Mouse (Mus musculus) lung, embryonic 14.5 days (tissue): ENCODE measurements around the gene Rsph14. TPM values are rescaled to one million over a fixed set of nuclear protein-coding genes. Genes with fewer than 3 reads are reported as not detected.

Source experiments
- ATAC-seq: fragments of 200-750 bp; cut with Nextera tagmentation; 2 replicates; pipeline ENCODE4 v1.8.0; 2017; ENCODE audit warnings: mild to moderate bottlenecking, moderate TSS enrichment, moderate library complexity; ENCODE audit not compliant: insufficient read depth
- DNase-seq: peaks from one replicate; pipeline ENCODE4 v3.0.0-alpha.2; 2015
- H3K27ac ChIP-seq: fragments of 300-500 bp; sonication (generic); 2 replicates; pipeline ENCODE4 v1.5.1; 2014; ENCODE audit warnings: low read depth, mild to moderate bottlenecking, moderate library complexity
- H3K27me3 ChIP-seq: fragments of 300-500 bp; sonication (generic); 2 replicates; pipeline ENCODE4 v1.6.1; 2014; ENCODE audit warnings: low read length, control low read depth; ENCODE audit not compliant: insufficient read depth
- H3K36me3 ChIP-seq: fragments of 300-500 bp; sonication (generic); 2 replicates; pipeline ENCODE4 v1.6.1; 2014; ENCODE audit warnings: control low read depth; ENCODE audit not compliant: insufficient read depth
- H3K4me1 ChIP-seq: fragments of 300-500 bp; sonication (generic); 2 replicates; pipeline ENCODE4 v1.6.1; 2014; ENCODE audit warnings: antibody characterized with exemption, control low read depth; ENCODE audit not compliant: insufficient read depth
- H3K4me2 ChIP-seq: fragments of 300-500 bp; sonication (generic); 2 replicates; pipeline ENCODE4 v1.6.1; 2014; ENCODE audit warnings: mild to moderate bottlenecking
- H3K4me3 ChIP-seq: fragments of 300-500 bp; sonication (generic); 2 replicates; pipeline ENCODE4 v1.5.1; 2014; ENCODE audit warnings: low read depth, low read length
- H3K9ac ChIP-seq: fragments of 300-500 bp; sonication (generic); 2 replicates; pipeline ENCODE4 v1.6.1; 2014
- H3K9me3 ChIP-seq: fragments of 300-500 bp; sonication (generic); 2 replicates; pipeline ENCODE4 v1.6.1; 2016; ENCODE audit warnings: low read depth, low read length, control low read depth
- CTCF ChIP-seq: IDR thresholded peaks from 2 replicates; pipeline ENCODE4 v1.5.1; 2016; ENCODE audit warnings: antibody characterized with exemption, low read depth
- WGBS: fragments of 180-500 bp; shearing (Covaris S2); extraction: QIAGEN DNeasy Blood & Tissue Kit; methylation state at CpG from one replicate; pipeline ENCODE4 v1.1.7; 2014; 5-methylcytosine and 5-hydroxymethylcytosine counted together
- polyA plus RNA-seq: library from polyadenylated mRNA; unstranded; fragments of >200 nt; fragmentation: Nextera tagmentation; extraction: Ambion mirVana; gene quantifications from 2 replicates; pipeline ENCODE4 v1.2.1, GENCODE M21; 2014

The Rsph14 gene
- polyA plus RNA-seq, 1 experiment from 2014 or later = not detected

- peak; percentile 22; the same call in 1 of the 2 replicates for TF ChIP-seq CTCF
- peak; percentile 98 for ATAC-seq
- peaks cover 19% of the 10 kb centered on the region; the same call in 1 of the 2 replicates for H3K27me3 ChIP-seq
- 0 out of 2 replicates have a peak, but pooled peaks cover 3% of the 10 kb centered on the region for H3K4me1 ChIP-seq
- WGBS = under 1% methylated on average over 83 of the region's 83 CpGs
- H3K27ac ChIP-seq = no peak within 1 kb of the TSS
- H3K4me2 ChIP-seq = peak within 1 kb of the TSS; percentile 95
- peak within 1 kb of the TSS; percentile 60 for H3K4me3 ChIP-seq
- peak within 1 kb of the TSS; percentile 48 for H3K9ac ChIP-seq
- H3K36me3 ChIP-seq = no peaks in the 10 kb centered on the region
- no peaks in the 10 kb centered on the region for H3K9me3 ChIP-seq
- DNase-seq = peak; percentile 98
These were observed 65.4 kb downstream of the Rsph14 start, which contains the start of gene Gnaz for GRCm38 (mm10) chr10:74966850-74967451. Gnaz (plus strand) TSS chr10:74967177.

DNA sequence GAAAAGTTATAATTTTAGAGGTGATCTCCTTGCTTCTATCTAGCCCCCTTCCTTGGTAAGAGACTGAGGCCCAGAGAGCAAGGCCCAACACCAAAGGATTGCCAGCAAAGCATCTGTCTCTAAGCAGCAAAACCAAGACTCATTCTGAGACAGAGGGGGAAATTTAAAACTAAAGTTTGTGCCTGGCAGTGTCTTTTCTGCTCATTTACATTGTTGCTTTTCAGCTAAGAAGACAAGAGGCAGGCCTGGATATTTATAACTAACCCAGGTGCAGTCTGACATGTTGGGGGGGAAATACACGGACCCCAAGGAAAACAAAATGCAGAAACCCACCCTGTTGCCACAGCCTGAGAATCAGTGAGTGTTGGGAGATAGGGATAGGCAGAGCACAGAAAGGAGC is 68.0 kb downstream of the Rsph14 start:
- Histone ChIP-seq H3K36me3 (no peaks in the 10 kb centered on the region), H3K27me3 (peaks cover 19% of the 10 kb centered on the region; the same call in 1 of the 2 replicates), H3K4me1 (0 out of 2 replicates have a peak, but pooled peaks cover 3% of the 10 kb centered on the region), H3K9ac (no peak overlapping the region), H3K27ac (no peak overlapping the region), H3K4me3 (no peak overlapping the region), H3K9me3 (no peaks in the 10 kb centered on the region), H3K4me2 (no peak overlapping the region)
- WGBS = 70% methylated on average over 1 of the region's 1 CpGs
- no peak for TF ChIP-seq CTCF
- DNase-seq (no peak), ATAC-seq (no peak)

DNA sequence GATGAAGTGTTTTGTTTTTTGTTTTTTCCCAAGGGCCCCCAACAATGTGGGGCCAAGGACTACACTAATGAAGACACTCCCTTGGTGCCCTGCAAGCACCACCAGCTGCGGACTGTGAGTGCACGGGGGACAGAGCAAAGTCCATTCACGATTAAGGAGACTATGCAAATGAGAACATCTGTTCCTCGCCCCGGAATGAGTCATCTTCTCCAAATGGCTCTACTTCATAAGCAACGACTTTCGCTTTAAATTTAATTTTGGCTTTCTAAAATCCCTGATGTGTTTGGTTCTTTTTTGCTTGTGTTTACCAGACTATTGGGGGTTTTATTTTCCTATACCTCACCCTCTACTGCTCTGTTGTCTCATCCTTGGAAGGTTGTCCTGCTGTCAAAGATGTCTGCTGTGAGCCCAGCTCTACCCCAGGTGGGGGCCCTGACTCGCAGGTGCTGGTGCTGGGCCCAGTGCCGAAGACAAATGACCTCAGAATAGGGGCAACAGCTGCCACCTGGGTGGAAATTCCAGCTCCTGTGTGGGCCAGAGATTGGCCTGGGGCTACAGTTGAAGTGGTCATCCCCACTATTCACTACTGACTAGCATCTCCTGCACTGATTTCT is 79.4 kb downstream of the Rsph14 start:
- no peak overlapping the region for H3K4me3 ChIP-seq
- DNase-seq (no peak), ATAC-seq (no peak)
- no peak overlapping the region for H3K27ac ChIP-seq
- H3K4me1 ChIP-seq = no peaks in the 10 kb centered on the region
- H3K9me3 ChIP-seq = no peaks in the 10 kb centered on the region
- 41% methylated on average over 9 of the region's 9 CpGs for WGBS
- no peak overlapping the region for H3K9ac ChIP-seq
- TF ChIP-seq CTCF = no peak
- no peak overlapping the region for H3K4me2 ChIP-seq
- H3K27me3 ChIP-seq = no peaks in the 10 kb centered on the region
- H3K36me3 ChIP-seq = no peaks in the 10 kb centered on the region

DNA sequence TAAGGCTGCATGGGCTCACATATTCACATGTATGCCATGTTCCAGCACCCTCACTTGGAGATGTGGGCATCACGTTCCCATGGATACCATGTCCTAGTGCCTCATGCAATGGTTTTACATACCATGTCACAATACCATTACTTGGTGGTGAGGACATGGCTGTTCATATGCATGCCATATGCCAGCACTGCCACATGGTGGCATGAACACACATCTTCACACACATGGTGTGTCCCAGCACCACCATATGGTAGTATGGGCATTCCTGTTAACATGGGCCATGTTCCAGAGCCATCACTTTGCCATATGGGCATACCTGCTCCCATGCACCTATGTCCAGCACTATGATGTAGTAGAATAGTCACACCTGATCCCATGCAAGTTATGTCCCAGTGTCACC is 91.6 kb downstream of the Rsph14 start:
- DNase-seq (no peak), ATAC-seq (no peak)
- no peak overlapping the region for H3K4me3 ChIP-seq
- no peaks in the 10 kb centered on the region for H3K9me3 ChIP-seq
- 90% methylated on average over 1 of the region's 1 CpGs for WGBS
- H3K27me3 ChIP-seq = no peaks in the 10 kb centered on the region
- H3K9ac ChIP-seq = no peak overlapping the region
- H3K4me1 ChIP-seq = no peaks in the 10 kb centered on the region
- TF ChIP-seq CTCF = no peak
- H3K4me2 ChIP-seq = no peak overlapping the region
- H3K27ac ChIP-seq = no peak overlapping the region
- H3K36me3 ChIP-seq = no peaks in the 10 kb centered on the region

GRCm38 (mm10) chr10:74939300-74939699 is 93.1 kb downstream of the Rsph14 start:
- H3K27me3 ChIP-seq = no peaks in the 10 kb centered on the region
- TF ChIP-seq CTCF = peak; percentile 53
- no peaks in the 10 kb centered on the region for H3K36me3 ChIP-seq
- no peak for DNase-seq
- H3K9ac ChIP-seq = no peak overlapping the region
- H3K4me2 ChIP-seq = no peak overlapping the region
- ATAC-seq = no peak
- H3K27ac ChIP-seq = no peak overlapping the region
- 57% methylated on average over 3 of the region's 3 CpGs for WGBS
- no peaks in the 10 kb centered on the region for H3K4me1 ChIP-seq
- no peak overlapping the region for H3K4me3 ChIP-seq
- no peaks in the 10 kb centered on the region for H3K9me3 ChIP-seq

GRCm38 (mm10) chr10:74938410-74938809 is 94.0 kb downstream of the Rsph14 start:
- no peaks in the 10 kb centered on the region for H3K9me3 ChIP-seq
- H3K4me2 ChIP-seq = no peak overlapping the region
- peak; percentile 50 for TF ChIP-seq CTCF
- H3K4me3 ChIP-seq = no peak overlapping the region
- H3K36me3 ChIP-seq = no peaks in the 10 kb centered on the region
- no peaks in the 10 kb centered on the region for H3K4me1 ChIP-seq
- 52% methylated on average over 5 of the region's 5 CpGs for WGBS
- DNase-seq = no peak
- no peaks in the 10 kb centered on the region for H3K27me3 ChIP-seq
- H3K27ac ChIP-seq = no peak overlapping the region
- no peak overlapping the region for H3K9ac ChIP-seq
- ATAC-seq = no peak

DNA sequence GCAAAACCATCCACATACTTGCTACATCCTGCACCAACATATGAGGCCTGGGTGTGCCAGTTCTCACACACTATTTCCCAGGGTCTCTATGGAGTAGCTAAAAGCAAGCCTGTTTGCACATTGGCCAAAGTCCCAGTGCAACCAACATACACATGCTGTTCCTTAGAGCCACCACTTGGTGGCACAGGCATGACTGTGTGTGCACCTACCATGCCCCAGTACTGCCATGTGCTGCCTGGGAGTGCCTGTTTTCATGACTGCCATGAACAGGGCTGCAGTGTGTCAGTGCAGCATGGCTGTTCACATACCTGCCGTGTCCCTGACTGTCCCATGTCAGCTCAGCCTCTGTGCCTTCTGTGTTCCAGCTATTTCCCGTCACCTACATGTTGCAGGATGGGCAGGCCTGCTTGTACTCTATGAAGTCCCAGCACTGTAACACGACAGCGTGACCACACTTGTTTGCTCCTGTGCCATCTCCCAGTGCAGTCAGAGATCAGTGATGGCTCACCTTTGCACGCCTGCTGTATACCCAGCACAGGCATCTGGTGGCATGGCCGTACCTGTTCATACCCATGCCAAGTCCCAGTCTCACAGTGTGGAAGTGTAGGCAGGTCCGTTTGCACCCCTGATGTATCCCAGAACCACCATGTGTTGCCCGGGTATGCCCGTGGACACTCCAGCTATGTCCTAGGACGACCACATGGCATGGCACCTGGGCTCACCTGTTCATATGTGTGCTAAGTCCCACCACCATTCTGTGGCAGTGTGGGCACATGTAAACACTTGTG is 95.2 kb downstream of the Rsph14 start:
- peak; percentile 63; the same call in 1 of the 2 replicates for ATAC-seq
- peak; percentile 91 for TF ChIP-seq CTCF
- H3K9me3 ChIP-seq = no peaks in the 10 kb centered on the region

More for the DNA sequence above, 95.2 kb downstream of the Rsph14 start:
- H3K4me2 ChIP-seq = no peak overlapping the region
- no peaks in the 10 kb centered on the region for H3K27me3 ChIP-seq
- no peak overlapping the region for H3K9ac ChIP-seq
- DNase-seq = peak; percentile 77
- WGBS = 71% methylated on average over 10 of the region's 10 CpGs
- H3K4me3 ChIP-seq = no peak overlapping the region
- H3K36me3 ChIP-seq = no peaks in the 10 kb centered on the region
- no peak overlapping the region for H3K27ac ChIP-seq
- no peaks in the 10 kb centered on the region for H3K4me1 ChIP-seq
